Mouse (Mus musculus): ENCODE data around the gene Ift122.

DNA sequence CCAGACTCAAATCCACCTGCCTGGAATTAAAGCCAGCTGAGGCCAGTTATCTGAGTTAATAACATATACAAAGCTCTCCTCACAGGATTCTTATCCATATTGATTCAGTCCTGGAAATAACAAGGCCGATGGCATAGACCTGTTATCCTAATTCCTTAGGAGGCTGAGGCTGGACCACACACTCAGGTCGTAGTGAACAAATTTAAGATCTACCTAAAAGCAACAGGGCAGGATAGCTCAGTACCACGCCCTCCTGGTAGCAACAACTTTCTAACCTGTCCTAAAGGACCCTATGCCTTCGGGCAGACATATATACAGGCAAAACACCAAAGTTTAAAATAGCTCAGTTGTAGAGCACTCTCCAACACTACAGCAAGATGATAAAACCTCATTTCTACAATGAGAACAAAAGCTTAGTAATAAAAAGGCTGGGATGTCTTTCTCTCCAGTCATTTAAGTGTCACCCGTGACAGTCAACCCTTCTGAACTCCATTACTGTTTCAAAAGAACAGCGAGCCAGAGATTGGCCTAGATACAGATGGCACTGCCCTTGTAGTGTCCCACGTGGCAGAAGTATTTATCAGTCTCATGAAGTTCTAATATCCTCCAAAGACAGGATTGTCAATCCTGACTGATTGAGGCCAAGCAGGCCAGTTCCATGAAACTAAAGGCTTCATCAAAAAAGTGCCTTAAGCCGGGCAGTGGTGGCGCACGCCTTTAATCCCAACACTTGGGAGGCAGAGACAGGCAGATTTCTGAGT lies 48.7 kb upstream of the Ift122 start:
- no peak for TF ChIP-seq POLR2A (IDR thresholded peaks at IDR 0.05; ENCODE audit: low read depth, low read length)
- TF ChIP-seq CTCF (IDR thresholded peaks at IDR 0.05; ENCODE audit: extremely low read depth, insufficient read length, insufficient replicate concordance, low read depth, low read length), result no peak

Measured in small intestine, adult 2 months (tissue).